Mouse (Mus musculus): Measurements from ENCODE around the gene Polr3e. TPM values are rescaled to one million over a fixed set of nuclear protein-coding genes. Genes with fewer than 3 reads are reported as not detected.

Polr3e gene
- polyA plus RNA-seq, 2 experiments, result 25.8 to 36.3 TPM

DNA sequence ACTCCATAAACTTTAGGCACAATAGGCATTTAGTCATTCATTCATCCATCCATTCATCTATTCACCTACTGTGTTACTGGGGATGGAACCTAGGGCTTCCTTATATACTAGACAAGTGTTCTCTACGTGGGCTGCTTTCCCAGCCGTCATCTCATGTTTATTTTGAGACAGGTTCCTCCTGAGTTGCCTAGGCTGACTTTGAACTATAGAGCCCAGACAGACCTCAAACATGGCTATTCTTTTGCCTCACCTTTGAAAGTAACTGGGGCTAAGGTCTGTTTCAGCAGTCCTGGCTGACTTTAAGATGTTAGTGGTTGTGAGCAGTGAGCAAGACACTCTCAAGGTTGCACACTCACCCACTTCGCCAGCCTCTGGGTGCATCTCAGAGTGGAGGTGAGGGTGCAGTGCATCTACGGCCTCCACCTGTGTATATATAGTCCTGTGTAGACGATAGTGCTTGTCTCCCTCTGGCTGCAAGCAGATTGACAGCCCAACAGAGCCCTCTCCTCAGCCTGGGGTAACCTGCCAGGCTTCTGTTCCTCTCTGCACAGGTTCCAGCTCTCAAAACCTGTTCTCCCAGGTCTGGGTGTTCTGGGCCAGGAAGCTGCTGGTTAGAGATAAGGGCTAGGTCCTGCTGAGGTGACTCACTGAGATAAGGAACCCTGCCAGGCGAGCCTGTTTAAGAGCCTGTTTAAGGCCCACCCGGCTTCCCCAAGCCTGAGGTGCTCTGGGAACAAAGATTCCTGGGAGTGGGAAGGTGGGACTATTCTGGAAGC is 42.6 kb upstream of the Polr3e start:
- ATAC-seq (ENCODE audit: low FRiP score, low read depth) (no peak; the same call in 1 of the 2 replicates), DNase-seq (ENCODE audit: low spot score) (no peak)
- Histone ChIP-seq H3K27ac (replicated peaks; ENCODE audit: low read depth, low read length) (no peak overlapping the region), H3K4me1 (ENCODE audit: control insufficient read depth, insufficient read depth, low read length) (peaks cover 4% of the 10 kb centered on the region; the same call in 1 of the 2 replicates), H3K27me3 (ENCODE audit: control insufficient read depth, insufficient read depth, low read length) (no peaks in the 10 kb centered on the region), H3K9me3 (ENCODE audit: control insufficient read depth, low read length) (no peaks in the 10 kb centered on the region), H3K36me3 (ENCODE audit: control insufficient read depth, insufficient read depth, low read length) (peaks cover 19% of the 10 kb centered on the region), H3K9ac (ENCODE audit: low read depth, low read length, severe bottlenecking) (no peak overlapping the region), H3K4me2 (replicated peaks; ENCODE audit: low read depth, low read length, severe bottlenecking) (no peak overlapping the region), H3K4me3 (replicated peaks; ENCODE audit: low read length) (no peak overlapping the region)
- WGBS, result 75% methylated on average over 7 of the region's 7 CpGs
- TF ChIP-seq POLR2A (IDR thresholded peaks at IDR 0.05; ENCODE audit: borderline replicate concordance, extremely low read depth, insufficient read depth, insufficient read length), result no peak

DNA sequence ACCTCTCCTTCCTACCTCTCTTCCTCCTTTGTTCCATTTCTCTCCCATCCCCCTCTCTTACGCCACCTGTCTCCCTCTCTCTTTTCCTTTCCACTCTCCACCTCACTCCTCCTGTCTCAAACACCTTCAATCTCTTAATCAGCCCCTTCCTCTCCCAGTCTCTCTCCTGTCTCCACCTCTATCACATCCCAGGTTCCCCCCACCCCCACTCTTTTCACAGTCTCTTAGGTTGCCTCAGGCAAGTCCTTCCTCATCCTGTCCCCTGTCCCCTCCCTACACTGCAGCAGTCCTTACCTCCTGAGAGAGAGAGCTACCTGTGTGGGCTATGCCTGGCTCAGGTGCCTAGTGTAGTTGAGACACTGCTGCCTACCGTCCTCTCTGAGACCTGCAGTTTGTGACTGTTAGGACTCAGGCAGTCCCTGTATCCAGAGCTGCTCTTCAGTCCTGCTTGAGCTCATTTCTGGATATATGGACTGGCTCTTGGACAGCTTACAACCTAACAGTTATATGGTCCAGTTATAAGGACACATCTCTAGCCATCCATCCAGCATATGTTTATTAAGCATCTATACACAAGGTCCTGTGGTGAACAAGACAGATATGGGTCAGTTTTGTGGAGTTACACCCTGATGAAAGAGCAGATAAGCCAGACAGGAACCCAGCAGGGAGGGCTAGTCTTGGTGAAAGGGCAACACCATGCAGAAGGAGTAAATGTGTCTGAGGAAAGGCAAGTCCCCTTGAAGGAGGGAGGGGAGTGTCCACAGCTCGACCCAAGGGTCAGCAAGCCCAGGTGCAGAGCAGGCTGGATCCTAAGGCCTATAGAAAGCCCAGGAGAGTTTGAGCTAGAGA is 41.8 kb upstream of the Polr3e start:
- 0 out of 2 replicates have a peak, but pooled peaks cover under 1% of the 10 kb centered on the region for H3K4me1 ChIP-seq (ENCODE audit: control insufficient read depth, insufficient read depth, low read length)
- ATAC-seq (ENCODE audit: low FRiP score, low read depth) (no peak), DNase-seq (ENCODE audit: low spot score) (no peak)
- no peaks in the 10 kb centered on the region for H3K27me3 ChIP-seq (ENCODE audit: control insufficient read depth, insufficient read depth, low read length)
- no peaks in the 10 kb centered on the region for H3K9me3 ChIP-seq (ENCODE audit: control insufficient read depth, low read length)
- H3K4me2 ChIP-seq (replicated peaks; ENCODE audit: low read depth, low read length, severe bottlenecking), result no peak overlapping the region
- H3K36me3 ChIP-seq (ENCODE audit: control insufficient read depth, insufficient read depth, low read length), result peaks cover 27% of the 10 kb centered on the region
- no peak for TF ChIP-seq POLR2A (IDR thresholded peaks at IDR 0.05; ENCODE audit: borderline replicate concordance, extremely low read depth, insufficient read depth, insufficient read length)
- no peak overlapping the region for H3K4me3 ChIP-seq (replicated peaks; ENCODE audit: low read length)
- no peak overlapping the region for H3K9ac ChIP-seq (ENCODE audit: low read depth, low read length, severe bottlenecking)
- no peak overlapping the region for H3K27ac ChIP-seq (replicated peaks; ENCODE audit: low read depth, low read length)
- WGBS, result 67% methylated on average over 3 of the region's 3 CpGs

DNA sequence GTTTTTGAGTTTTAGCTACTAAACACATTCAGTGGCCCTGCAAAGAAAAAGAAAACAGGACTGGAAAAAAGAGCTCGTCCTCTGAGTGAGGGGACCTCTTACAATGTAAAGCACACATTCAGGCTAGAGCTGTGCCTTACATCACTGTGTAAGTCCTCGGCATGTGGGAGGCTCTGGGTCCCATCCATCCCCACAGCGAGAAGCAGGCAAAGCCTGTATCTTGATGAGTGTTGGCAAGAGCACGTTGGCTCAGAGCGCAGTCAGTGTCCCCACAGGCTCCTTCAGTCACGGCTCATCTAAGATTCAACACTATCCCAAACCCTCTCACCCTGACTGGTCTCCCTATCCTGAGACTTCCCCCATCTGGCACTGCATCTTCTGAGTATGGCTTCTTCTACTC is 39.3 kb upstream of the Polr3e start:
- WGBS, result 78% methylated on average over 6 of the region's 6 CpGs
- DNase-seq (ENCODE audit: low spot score) (no peak), ATAC-seq (ENCODE audit: low FRiP score, low read depth) (no peak)
- Histone ChIP-seq H3K36me3 (ENCODE audit: control insufficient read depth, insufficient read depth, low read length) (peaks cover 44% of the 10 kb centered on the region), H3K27ac (replicated peaks; ENCODE audit: low read depth, low read length) (no peak overlapping the region), H3K4me2 (replicated peaks; ENCODE audit: low read depth, low read length, severe bottlenecking) (no peak overlapping the region), H3K9me3 (ENCODE audit: control insufficient read depth, low read length) (no peaks in the 10 kb centered on the region), H3K9ac (ENCODE audit: low read depth, low read length, severe bottlenecking) (no peak overlapping the region), H3K27me3 (ENCODE audit: control insufficient read depth, insufficient read depth, low read length) (no peaks in the 10 kb centered on the region), H3K4me1 (ENCODE audit: control insufficient read depth, insufficient read depth, low read length) (no peaks in the 10 kb centered on the region), H3K4me3 (replicated peaks; ENCODE audit: low read length) (no peak overlapping the region)
- TF ChIP-seq POLR2A (IDR thresholded peaks at IDR 0.05; ENCODE audit: borderline replicate concordance, extremely low read depth, insufficient read depth, insufficient read length), result no peak

DNA sequence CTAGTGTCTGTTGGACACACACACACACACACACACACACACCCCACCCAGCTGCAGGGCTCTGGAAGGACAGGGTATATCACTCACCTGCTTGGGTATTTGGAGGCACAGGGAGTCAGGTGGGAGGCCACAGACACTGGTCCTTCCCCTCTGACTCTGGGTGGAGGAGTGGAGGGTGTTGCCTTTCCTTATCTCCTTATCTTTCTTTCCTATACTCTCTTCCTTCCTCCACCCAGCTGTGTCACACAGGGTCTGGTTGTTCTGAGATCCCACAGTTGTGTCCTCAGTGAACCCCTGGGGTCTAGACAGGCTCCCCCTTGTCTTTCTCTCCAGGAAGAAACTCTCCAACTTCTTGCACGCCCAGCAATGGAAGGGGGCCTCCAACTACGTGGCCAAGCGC is 37.6 kb upstream of the Polr3e start:
- H3K36me3 ChIP-seq (ENCODE audit: control insufficient read depth, insufficient read depth, low read length), result peaks cover 57% of the 10 kb centered on the region
- no peak for ATAC-seq (ENCODE audit: low FRiP score, low read depth)
- WGBS, result 95% methylated on average over 3 of the region's 3 CpGs
- no peaks in the 10 kb centered on the region for H3K9me3 ChIP-seq (ENCODE audit: control insufficient read depth, low read length)
- no peak for TF ChIP-seq POLR2A (IDR thresholded peaks at IDR 0.05; ENCODE audit: borderline replicate concordance, extremely low read depth, insufficient read depth, insufficient read length)
- no peak overlapping the region for H3K27ac ChIP-seq (replicated peaks; ENCODE audit: low read depth, low read length)
- no peak overlapping the region for H3K4me2 ChIP-seq (replicated peaks; ENCODE audit: low read depth, low read length, severe bottlenecking)
- H3K4me1 ChIP-seq (ENCODE audit: control insufficient read depth, insufficient read depth, low read length), result no peaks in the 10 kb centered on the region
- no peak overlapping the region for H3K9ac ChIP-seq (ENCODE audit: low read depth, low read length, severe bottlenecking)
- no peaks in the 10 kb centered on the region for H3K27me3 ChIP-seq (ENCODE audit: control insufficient read depth, insufficient read depth, low read length)
- no peak for DNase-seq (ENCODE audit: low spot score)
- H3K4me3 ChIP-seq (replicated peaks; ENCODE audit: low read length), result no peak overlapping the region

DNA sequence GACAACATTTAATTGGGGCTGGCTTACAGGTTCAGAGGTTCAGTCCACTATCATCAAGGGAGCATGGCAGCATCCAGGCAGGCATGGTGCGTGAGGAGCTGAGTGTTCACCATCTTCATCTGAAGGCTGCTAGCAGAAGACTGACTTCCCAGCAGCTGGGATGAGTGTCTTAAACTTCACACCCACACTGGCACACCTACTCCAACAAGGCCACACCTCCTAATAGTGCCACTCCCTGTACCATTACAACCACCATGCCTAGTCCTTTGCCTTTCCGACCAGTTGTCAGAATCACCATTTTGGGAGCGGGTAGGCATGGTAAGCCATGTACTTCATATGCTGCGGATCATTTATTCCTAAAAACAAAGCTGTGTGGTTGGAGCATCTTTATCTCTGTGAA is 36.8 kb upstream of the Polr3e start:
- Histone ChIP-seq H3K4me1 (ENCODE audit: control insufficient read depth, insufficient read depth, low read length) (no peaks in the 10 kb centered on the region), H3K4me2 (replicated peaks; ENCODE audit: low read depth, low read length, severe bottlenecking) (no peak overlapping the region), H3K9ac (ENCODE audit: low read depth, low read length, severe bottlenecking) (no peak overlapping the region), H3K27ac (replicated peaks; ENCODE audit: low read depth, low read length) (no peak overlapping the region), H3K36me3 (ENCODE audit: control insufficient read depth, insufficient read depth, low read length) (peaks cover 63% of the 10 kb centered on the region), H3K9me3 (ENCODE audit: control insufficient read depth, low read length) (no peaks in the 10 kb centered on the region), H3K4me3 (replicated peaks; ENCODE audit: low read length) (no peak overlapping the region), H3K27me3 (ENCODE audit: control insufficient read depth, insufficient read depth, low read length) (no peaks in the 10 kb centered on the region)
- TF ChIP-seq POLR2A (IDR thresholded peaks at IDR 0.05; ENCODE audit: borderline replicate concordance, extremely low read depth, insufficient read depth, insufficient read length), result no peak
- no peak for ATAC-seq (ENCODE audit: low FRiP score, low read depth)
- 90% methylated on average over 4 of the region's 4 CpGs for WGBS
- DNase-seq (ENCODE audit: low spot score), result no peak

Data from limb, embryonic 14.5 days (tissue).